Mouse (Mus musculus): ENCODE measurements around the gene Rps15.
"Not testable (repeated sequence)": the region's sequence is repeated elsewhere in the genome, so short reads cannot be mapped to it uniquely, and the experiment has no call there.

The Rps15 gene

GRCm38 (mm10) chr10:80292251-80293146 is at the start of gene Rps15:
Rps15 (plus strand) TSS chr10:80292453.
- DNase-seq (ENCODE audit: low spot score) = peak; percentile 93

- DNase-seq (ENCODE audit: low spot score) = no peak
These were observed 49.6 kb upstream of the Rps15 start for GRCm38 (mm10) chr10:80242607-80243006.

- no peak for DNase-seq (ENCODE audit: low spot score)
These were observed 47.4 kb upstream of the Rps15 start for GRCm38 (mm10) chr10:80244791-80245399.

GRCm38 (mm10) chr10:80245600-80245999 is 46.7 kb upstream of the Rps15 start:
- DNase-seq (ENCODE audit: low spot score) = peak; percentile 88

GRCm38 (mm10) chr10:80247849-80248248 is 44.4 kb upstream of the Rps15 start:
- DNase-seq (ENCODE audit: low spot score) = no peak

GRCm38 (mm10) chr10:80248437-80248836 is 43.8 kb upstream of the Rps15 start:
- not testable (repeated sequence) for DNase-seq (ENCODE audit: low spot score)

- peak; percentile 96 for DNase-seq (ENCODE audit: low spot score)
These were observed 43.1 kb upstream of the Rps15 start, which contains the start of gene Ndufs7 for GRCm38 (mm10) chr10:80248971-80249640. Ndufs7 (plus strand) TSS chr10:80249121.

- no peak for DNase-seq (ENCODE audit: low spot score)
These were observed 42.2 kb upstream of the Rps15 start for GRCm38 (mm10) chr10:80250059-80250458.

GRCm38 (mm10) chr10:80250573-80250972 is 41.7 kb upstream of the Rps15 start:
- no peak for DNase-seq (ENCODE audit: low spot score)

GRCm38 (mm10) chr10:80252011-80252410 is 40.2 kb upstream of the Rps15 start:
- DNase-seq (ENCODE audit: low spot score) = no peak

GRCm38 (mm10) chr10:80252493-80253274 is 39.6 kb upstream of the Rps15 start:
- DNase-seq (ENCODE audit: low spot score) = no peak

GRCm38 (mm10) chr10:80253551-80253950 is 38.7 kb upstream of the Rps15 start:
- no peak for DNase-seq (ENCODE audit: low spot score)

GRCm38 (mm10) chr10:80254331-80255297 is 37.6 kb upstream of the Rps15 start:
- no peak for DNase-seq (ENCODE audit: low spot score)

- no peak for DNase-seq (ENCODE audit: low spot score)
These were observed 36.2 kb upstream of the Rps15 start for GRCm38 (mm10) chr10:80255881-80256535.

- no peak for DNase-seq (ENCODE audit: low spot score)
These were observed 34.3 kb upstream of the Rps15 start for GRCm38 (mm10) chr10:80257936-80258335.

- DNase-seq (ENCODE audit: low spot score) = no peak
These were observed 33.3 kb upstream of the Rps15 start for GRCm38 (mm10) chr10:80258752-80259462.

GRCm38 (mm10) chr10:80259463-80259805 is 32.8 kb upstream of the Rps15 start:
- DNase-seq (ENCODE audit: low spot score) = no peak

GRCm38 (mm10) chr10:80259861-80260641 is 32.2 kb upstream of the Rps15 start:
- DNase-seq (ENCODE audit: low spot score) = peak; percentile 76
